Mouse (Mus musculus) small intestine, adult 2 months (tissue): ENCODE measurements at regions not wholly inside any gene's neighbourhood (a gene's known extent, or its start where the extent isn't known, plus 50 kb on each side); places are given as distances from the start of the nearest gene placed in this dataset.

Experiments used
- CTCF ChIP-seq: fragments of 200-500 bp; IDR thresholded peaks from 2 replicates; pipeline ENCODE4 v1.5.1; 2012; ENCODE audit warnings: low read depth, mild to moderate bottlenecking, control low read depth, inconsistent platforms, low read length, moderate library complexity, mixed read lengths; ENCODE audit not compliant: insufficient replicate concordance, insufficient read length; ENCODE audit errors: extremely low read depth
- POLR2A ChIP-seq: fragments of 200-500 bp; IDR thresholded peaks from 2 replicates; pipeline ENCODE4 v1.6.1; 2012; ENCODE audit warnings: low read depth, mild to moderate bottlenecking, control low read depth, inconsistent platforms, low read length, moderate library complexity

- TF ChIP-seq POLR2A (no peak), CTCF (no peak)
Observed at GRCm38 (mm10) chr13:84056451-84056850, 165.6 kb upstream of the Tmem161b start.
